Mouse (Mus musculus): Measurements from ENCODE around the gene Fam20a. TPM values are rescaled to one million over a fixed set of nuclear protein-coding genes. Genes with fewer than 3 reads are reported as not detected.
A peak's percentile ranks its signal among the peaks of the same experiment; 100 is the strongest.

The Fam20a gene
- total and polyA plus RNA-seq, 3 experiments = not detected

- Histone ChIP-seq H3K9me3 (replicated peaks; ENCODE audit: insufficient read depth, low read length) (no peaks in the 10 kb centered on the region), H3K79me2 (ENCODE audit: control insufficient read depth, insufficient read depth, low read length, poor library complexity) (peaks cover 46% of the 10 kb centered on the region), H3K4me1 (ENCODE audit: control insufficient read depth in 1 of 2, insufficient read depth in 2 of 2, low read length in 2 of 2) (peaks cover 18 to 27% of the 10 kb centered on the region in 2 experiments), H3K9ac (ENCODE audit: control insufficient read depth, low read depth, low read length, poor library complexity, severe bottlenecking) (no peak overlapping the region), H3K27me3 (ENCODE audit: control insufficient read depth in 1 of 2, insufficient read depth in 2 of 2, low read length in 2 of 2) (no peaks in the 10 kb centered on the region), H3K27ac (ENCODE audit: control insufficient read depth, low read depth, low read length) (no peak overlapping the region), H3K36me3 (ENCODE audit: control insufficient read depth in 1 of 2, insufficient read depth in 2 of 2, low read length in 2 of 2) (peaks cover 16 to 52% of the 10 kb centered on the region in 2 experiments), H3K4me3 (ENCODE audit: control insufficient read depth in 1 of 2, insufficient read depth in 1 of 2, low read depth in 2 of 2, low read length in 2 of 2) (no peak overlapping the region)
- no peak for DNase-seq (ENCODE audit: low read depth, low spot score)
- TF ChIP-seq POLR2A (IDR thresholded peaks at IDR 0.05; ENCODE audit: control insufficient read depth in 1 of 2, insufficient read depth in 1 of 2, low read depth in 1 of 2, low read length in 2 of 2, poor library complexity in 1 of 2) (no peak), SIN3A (IDR thresholded peaks at IDR 0.05; ENCODE audit: low read length) (0 out of 2 replicates have a peak, but pooled peaks have one; percentile 18)
These were observed 67.5 kb downstream of the Fam20a start for GRCm38 (mm10) chr11:109654581-109654980.

- no peak for DNase-seq (ENCODE audit: low read depth, low spot score)
- no peak overlapping the region for H3K9ac ChIP-seq (ENCODE audit: control insufficient read depth, low read depth, low read length, poor library complexity, severe bottlenecking)
- peaks cover 16 to 57% of the 10 kb centered on the region in 2 experiments for H3K36me3 ChIP-seq (ENCODE audit: control insufficient read depth in 1 of 2, insufficient read depth in 2 of 2, low read length in 2 of 2)
- TF ChIP-seq CTCF (IDR thresholded peaks at IDR 0.05 in 2 of 3, conservative IDR thresholded peaks at IDR 0.05 in 1 of 3; ENCODE audit: control insufficient read depth in 1 of 3, insufficient read depth in 1 of 3, low read depth in 2 of 3, low read length in 3 of 3, poor library complexity in 1 of 3, severe bottlenecking in 1 of 3) = no peak
- no peak for TF ChIP-seq MAX (IDR thresholded peaks at IDR 0.05; ENCODE audit: low read length)
- no peak for TF ChIP-seq ELF1 (IDR thresholded peaks at IDR 0.05; ENCODE audit: low read depth, low read length)
- TF ChIP-seq NRF1 (IDR thresholded peaks at IDR 0.05; ENCODE audit: insufficient read depth, low read depth, low read length, poor library complexity, severe bottlenecking) = no peak
- TF ChIP-seq POLR2A (IDR thresholded peaks at IDR 0.05; ENCODE audit: control insufficient read depth in 1 of 2, insufficient read depth in 1 of 2, low read depth in 1 of 2, low read length in 2 of 2, poor library complexity in 1 of 2) = no peak
- no peak for TF ChIP-seq CHD1 (IDR thresholded peaks at IDR 0.05; ENCODE audit: low read depth, low read length)
- no peak for TF ChIP-seq TCF12 (IDR thresholded peaks at IDR 0.05; ENCODE audit: low read depth, low read length)
- TF ChIP-seq POLR2AphosphoS2 (IDR thresholded peaks at IDR 0.05; ENCODE audit: low read length) = no peak
- TF ChIP-seq ETS1 (IDR thresholded peaks at IDR 0.05; ENCODE audit: low read depth, low read length) = no peak
- TF ChIP-seq RCOR1 (IDR thresholded peaks at IDR 0.05; ENCODE audit: low read depth, low read length) = no peak
- H3K27ac ChIP-seq (ENCODE audit: control insufficient read depth, low read depth, low read length) = no peak overlapping the region
- H3K79me2 ChIP-seq (ENCODE audit: control insufficient read depth, insufficient read depth, low read length, poor library complexity) = peaks cover 41% of the 10 kb centered on the region
- no peaks in the 10 kb centered on the region for H3K9me3 ChIP-seq (replicated peaks; ENCODE audit: insufficient read depth, low read length)
- no peak overlapping the region for H3K4me3 ChIP-seq (ENCODE audit: control insufficient read depth in 1 of 2, insufficient read depth in 1 of 2, low read depth in 2 of 2, low read length in 2 of 2)
- peaks cover 3 to 5% of the 10 kb centered on the region in 2 experiments for H3K27me3 ChIP-seq (ENCODE audit: control insufficient read depth in 1 of 2, insufficient read depth in 2 of 2, low read length in 2 of 2)
- H3K4me1 ChIP-seq (ENCODE audit: control insufficient read depth in 1 of 2, insufficient read depth in 2 of 2, low read length in 2 of 2) = peaks cover 24 to 36% of the 10 kb centered on the region in 2 experiments
These were observed 68.9 kb downstream of the Fam20a start for GRCm38 (mm10) chr11:109653201-109653600.

- peak; percentile 56; the same call in 1 of the 2 replicates for TF ChIP-seq SIN3A (IDR thresholded peaks at IDR 0.05; ENCODE audit: low read length)
- 0 out of 2 replicates have a peak, but pooled peaks have one; percentile 20 for TF ChIP-seq GATA1 (IDR thresholded peaks at IDR 0.05; ENCODE audit: low read depth, low read length)
- no peak for TF ChIP-seq MXI1 (IDR thresholded peaks at IDR 0.05; ENCODE audit: low read depth, low read length)
- no peak for DNase-seq (ENCODE audit: low read depth, low spot score)
- H3K4me3 ChIP-seq (ENCODE audit: control insufficient read depth in 1 of 2, insufficient read depth in 1 of 2, low read depth in 2 of 2, low read length in 2 of 2) = peak overlapping the region; percentile 82 to 89
- H3K27ac ChIP-seq (ENCODE audit: control insufficient read depth, low read depth, low read length) = no peak overlapping the region
- peaks cover 24 to 36% of the 10 kb centered on the region in 2 experiments for H3K4me1 ChIP-seq (ENCODE audit: control insufficient read depth in 1 of 2, insufficient read depth in 2 of 2, low read length in 2 of 2)
- peaks cover 16 to 57% of the 10 kb centered on the region in 2 experiments for H3K36me3 ChIP-seq (ENCODE audit: control insufficient read depth in 1 of 2, insufficient read depth in 2 of 2, low read length in 2 of 2)
- H3K9me3 ChIP-seq (replicated peaks; ENCODE audit: insufficient read depth, low read length) = no peaks in the 10 kb centered on the region
- H3K27me3 ChIP-seq (ENCODE audit: control insufficient read depth in 1 of 2, insufficient read depth in 2 of 2, low read length in 2 of 2) = peaks cover 5 to 6% of the 10 kb centered on the region in 2 experiments
- H3K79me2 ChIP-seq (ENCODE audit: control insufficient read depth, insufficient read depth, low read length, poor library complexity) = peaks cover 41% of the 10 kb centered on the region
- peak overlapping the region; percentile 98 for H3K9ac ChIP-seq (ENCODE audit: control insufficient read depth, low read depth, low read length, poor library complexity, severe bottlenecking)
These were observed 69.6 kb downstream of the Fam20a start for GRCm38 (mm10) chr11:109652505-109652904.
